In the genomic region with DNA sequence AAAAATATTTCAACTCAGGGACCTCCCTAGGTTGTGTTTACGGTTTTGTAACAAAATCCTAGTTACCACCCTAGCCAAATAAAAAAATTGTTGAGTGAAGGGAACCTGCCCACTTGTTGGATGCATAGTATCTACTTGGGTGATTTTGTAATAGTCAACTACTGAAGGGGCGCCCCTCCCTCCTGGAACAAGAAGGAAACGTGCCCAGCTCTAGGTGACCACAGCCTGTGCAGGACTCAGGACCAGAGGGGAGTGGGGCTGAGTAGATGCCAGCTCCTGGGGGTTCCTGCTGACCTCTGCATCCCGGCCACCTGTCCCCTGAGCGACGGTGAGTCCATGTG, we compare ENCODE assay signal across 24 mouse cellular contexts. TPM values are rescaled to one million over a fixed set of nuclear protein-coding genes. Genes with fewer than 3 reads are reported as not detected.
DNase-seq lines count a peak whose midpoint lies in the region; ATAC-seq lines count a peak whose summit lies in the region.
"Had no signal": no experiment of that assay in that cellular context is flagged by ENCODE, and none has a peak within 500 bp of the region (broad histone marks: within the 10 kb centered on the region; RNA-seq: fewer than 3 reads in every experiment).

No protein-coding gene starts in this region.

- H3K27ac ChIP-seq in lung, embryonic 16.5 days (ENCODE audit: low read length) = no peak overlapping the region
- H3K27ac ChIP-seq: embryonic facial prominence, embryonic 12.5 days; embryonic facial prominence, embryonic 15.5 days; hindbrain, embryonic 12.5 days; hindbrain, embryonic 15.5 days had no signal

- H3K4me3 ChIP-seq in lung, embryonic 16.5 days (ENCODE audit: low read length) = no peak overlapping the region
- H3K4me3 ChIP-seq: embryonic facial prominence, embryonic 12.5 days; embryonic facial prominence, embryonic 15.5 days; hindbrain, embryonic 12.5 days; hindbrain, embryonic 15.5 days had no signal

- no peak overlapping the region for H3K9ac ChIP-seq in lung, embryonic 16.5 days (ENCODE audit: low read length)
- H3K9ac ChIP-seq: embryonic facial prominence, embryonic 12.5 days; embryonic facial prominence, embryonic 15.5 days; hindbrain, embryonic 12.5 days; hindbrain, embryonic 15.5 days had no signal

- H3K4me2 ChIP-seq in lung, embryonic 16.5 days (ENCODE audit: low read depth, low read length) = no peak overlapping the region
- H3K4me2 ChIP-seq: embryonic facial prominence, embryonic 12.5 days; embryonic facial prominence, embryonic 15.5 days; hindbrain, embryonic 12.5 days; hindbrain, embryonic 15.5 days had no signal

- WGBS in lung, embryonic 16.5 days = 77% methylated on average over 6 of the region's 6 CpGs

- H3K27me3 ChIP-seq in lung, embryonic 16.5 days (ENCODE audit: control insufficient read depth, insufficient read depth, low read depth, low read length) = no peaks in the 10 kb centered on the region
- H3K27me3 ChIP-seq: CH12.LX; embryonic facial prominence, embryonic 12.5 days; embryonic facial prominence, embryonic 15.5 days; hindbrain, embryonic 12.5 days; hindbrain, embryonic 15.5 days; Patski had no signal

- H3K36me3 ChIP-seq in lung, embryonic 16.5 days (ENCODE audit: control insufficient read depth, insufficient read depth, low read length) = peaks cover 7% of the 10 kb centered on the region

- H3K9me3 ChIP-seq in lung, embryonic 16.5 days (ENCODE audit: control insufficient read depth, low read length) = no peaks in the 10 kb centered on the region
- H3K9me3 ChIP-seq: embryonic facial prominence, embryonic 12.5 days; embryonic facial prominence, embryonic 15.5 days; G1E; hindbrain, embryonic 12.5 days; hindbrain, embryonic 15.5 days had no signal

- intact Hi-C loops in gastrocnemius, postnatal 14 days (cut with DNase I; ENCODE audit: low total_unique reads) = no loop called here

- ATAC-seq in lung, embryonic 16.5 days (ENCODE audit: low read depth) = peak; percentile 77
- ATAC-seq: forebrain, embryonic 14.5 days; Patski had no signal

- H3K4me1 ChIP-seq in lung, embryonic 16.5 days (replicated peaks; ENCODE audit: control insufficient read depth, insufficient read depth, low read length) = no peaks in the 10 kb centered on the region
- H3K4me1 ChIP-seq: embryonic facial prominence, embryonic 12.5 days; embryonic facial prominence, embryonic 15.5 days; hindbrain, embryonic 12.5 days; hindbrain, embryonic 15.5 days had no signal

- DNase-seq in lung, adult 18-20 months = peak; percentile 78 to 89
- DNase-seq in lung, postnatal 10 days = no peak
- DNase-seq in lung, postnatal 25 days (ENCODE audit: low spot score) = peak; percentile 83
- DNase-seq in thymus, postnatal 36 days = no peak
- no peak for DNase-seq in frontal cortex, postnatal 14 days (ENCODE audit: low spot score in 2 of 2)
- no peak for DNase-seq in gastrocnemius, postnatal 14 days
- DNase-seq: adrenal gland, adult 2 months; adrenal gland, postnatal 14 days; B cell, adult 2 months; cerebellum, adult 11 months; cerebellum, adult 2 months; cerebellum, adult 9-11 months; cerebellum, postnatal 25 days; gastrocnemius, postnatal 10 days; heart, adult 18-20 months had no signal

RNA-seq across cellular contexts. Expression of a gene that starts 20.7 kb away (rescaled TPM):
- 164 and 169 TPM in 2 replicates for polyA plus RNA-seq in lung, embryonic 16.5 days (2015; fragmentation: Nextera tagmentation; extraction: Ambion mirVana)
- total RNA-seq in gastrocnemius, postnatal 14 days (2021) = 10 to 100 TPM; 23.4 to 27.3 TPM

RNA-seq across cellular contexts. Expression of a gene that starts 32.6 kb away (rescaled TPM):
- 24.5 and 27.2 TPM in 2 replicates for polyA plus RNA-seq in lung, embryonic 16.5 days (2015; fragmentation: Nextera tagmentation; extraction: Ambion mirVana)
- 10 to 100 TPM; 12.8 to 13.8 TPM for total RNA-seq in gastrocnemius, postnatal 14 days (2021)

RNA-seq across cellular contexts. Expression of a gene that starts 37.3 kb away (rescaled TPM):
- polyA plus RNA-seq in lung, embryonic 16.5 days (2015; fragmentation: Nextera tagmentation; extraction: Ambion mirVana) = 36.3 and 36.8 TPM in 2 replicates
- 10 to 100 TPM; 21.0 to 21.2 TPM for total RNA-seq in gastrocnemius, postnatal 14 days (2021)

RNA-seq across cellular contexts. Expression of a gene that starts 39.5 kb away (rescaled TPM):
- polyA plus RNA-seq in lung, embryonic 16.5 days (2015; fragmentation: Nextera tagmentation; extraction: Ambion mirVana) = 13.2 and 14.4 TPM in 2 replicates
- under 1 TPM; 0.53 to 0.69 TPM for total RNA-seq in gastrocnemius, postnatal 14 days (2021)
- total RNA-seq: G1E had no signal
- polyA plus RNA-seq: G1E had no signal

Comparison
In these comparisons a context has a peak if more than half of its experiments do, and no peak if none do; other contexts are left out.
1. DNase-seq: peak in lung, adult 18-20 months (2 of 2) and lung, postnatal 25 days (single experiment); none in lung, postnatal 10 days (single experiment), thymus, postnatal 36 days (0 of 2), frontal cortex, postnatal 14 days (0 of 2) and gastrocnemius, postnatal 14 days (single experiment).